Mouse (Mus musculus) left cerebral cortex, postnatal 25 days (tissue): Measurements from ENCODE around the gene Akap13. TPM values are rescaled to one million over a fixed set of nuclear protein-coding genes. Genes with fewer than 3 reads are reported as not detected.

ENCODE experiments used
- DNase-seq, 2 experiments: peaks; one replicate each; pipeline ENCODE4 v3.0.0; 2022; ENCODE audit warnings: low spot score in 2 of 2, mixed read lengths in 1 of 2
- intact Hi-C: fragments of 180-260 bp; cut with DNase I; formaldehyde crosslinking; loops from one replicate; pipeline ENCODE4 v1.15.1; 2025
- microRNA-seq, 2 experiments: library from miRNA; unstranded; fragments of <30 nt; microRNA quantifications; one replicate each; pipeline ENCODE4 v1.2.0; 2022
- total RNA-seq, 2 experiments: library from RNA; stranded (reverse); gene quantifications; 2 replicates each; pipeline ENCODE4 v1.2.3; 2021

Gene Akap13
- total RNA-seq, 2 experiments from 2014 or later: 23.1 to 24.3 TPM

DNA sequence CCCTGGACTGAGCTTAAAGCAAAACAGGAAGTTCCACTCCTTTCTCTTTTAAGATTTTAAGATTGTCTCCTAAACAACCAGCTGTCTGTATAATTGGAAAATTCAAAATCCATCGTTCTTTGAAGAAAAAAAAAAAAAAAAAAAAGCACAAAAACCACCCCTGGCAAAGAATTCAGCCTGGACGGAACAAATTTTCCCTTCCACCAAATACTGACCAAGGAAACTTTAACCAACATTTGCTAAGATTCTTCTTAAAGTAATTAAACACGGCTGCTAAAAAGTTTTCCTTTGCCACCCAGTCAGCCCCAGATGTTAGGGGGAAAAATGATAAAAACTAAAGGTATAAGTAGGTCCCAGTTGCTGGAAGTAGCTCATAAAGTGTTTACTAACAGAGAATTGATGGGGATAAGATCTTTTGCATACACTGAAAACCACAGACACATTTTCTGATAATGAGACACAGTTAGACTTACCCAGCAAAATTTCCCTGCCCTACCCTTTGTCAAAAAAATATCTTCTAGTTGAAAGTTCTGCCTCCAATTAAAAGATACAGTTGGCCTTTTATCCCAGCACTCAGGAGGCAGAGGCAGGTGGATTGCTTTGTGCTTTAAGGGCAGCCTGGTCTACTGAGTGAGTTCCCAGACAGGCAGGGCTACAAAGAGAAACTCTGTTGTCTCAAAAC is 338.5 kb downstream of the Akap13 start:
- DNase-seq: no peak
- intact Hi-C loops: no loop called here

- DNase-seq: no peak
- intact Hi-C loops: no loop called here
Observed at GRCm38 (mm10) chr7:75795106-75795505, 339.8 kb downstream of the Akap13 start.

- DNase-seq: peak in 1 of 2 experiments; percentile 14
- intact Hi-C loops: no loop called here
Observed at GRCm38 (mm10) chr7:75796474-75796873, 341.1 kb downstream of the Akap13 start.

DNA sequence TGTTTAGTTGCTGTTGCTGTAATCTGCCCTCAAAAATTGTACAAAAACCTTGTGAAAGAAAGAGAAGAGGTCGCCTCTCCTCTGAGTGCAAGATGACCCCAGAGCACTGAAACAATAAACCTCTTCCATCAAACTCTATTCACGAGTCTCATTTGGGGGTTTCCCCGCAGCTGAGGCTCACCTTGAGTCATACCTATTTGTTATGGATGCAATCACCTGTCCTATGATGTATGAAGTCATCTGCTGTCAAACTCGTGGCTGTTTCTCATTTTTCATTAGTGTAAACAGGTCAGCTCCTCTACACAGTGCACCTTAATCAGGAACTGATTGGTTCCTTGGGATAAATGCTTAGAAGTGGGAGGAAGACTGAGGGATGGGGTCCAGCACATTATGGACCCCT is 345.2 kb downstream of the Akap13 start:
- intact Hi-C loops: no loop called here
- no peak for DNase-seq

DNA sequence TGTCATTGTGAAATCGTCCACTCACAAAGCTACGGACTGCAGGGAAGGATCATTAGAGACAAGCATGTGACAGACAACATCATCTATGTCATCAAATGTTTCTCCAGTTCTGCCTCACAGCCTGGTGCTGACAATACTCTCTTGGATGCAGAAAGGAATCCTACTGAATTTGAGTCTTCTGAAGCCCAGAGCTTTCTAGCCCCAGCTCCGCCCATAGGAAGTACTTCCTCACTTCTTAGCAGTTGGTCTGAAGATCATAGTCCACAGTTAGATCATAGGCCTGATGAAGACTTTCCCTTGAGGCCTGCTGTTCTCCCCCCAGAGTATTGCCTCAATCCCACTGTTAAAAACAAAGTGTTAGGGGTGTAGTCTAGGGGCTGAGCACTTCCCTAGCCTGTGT is 345.7 kb downstream of the Akap13 start:
- DNase-seq: no peak
- intact Hi-C loops: no loop called here

DNA sequence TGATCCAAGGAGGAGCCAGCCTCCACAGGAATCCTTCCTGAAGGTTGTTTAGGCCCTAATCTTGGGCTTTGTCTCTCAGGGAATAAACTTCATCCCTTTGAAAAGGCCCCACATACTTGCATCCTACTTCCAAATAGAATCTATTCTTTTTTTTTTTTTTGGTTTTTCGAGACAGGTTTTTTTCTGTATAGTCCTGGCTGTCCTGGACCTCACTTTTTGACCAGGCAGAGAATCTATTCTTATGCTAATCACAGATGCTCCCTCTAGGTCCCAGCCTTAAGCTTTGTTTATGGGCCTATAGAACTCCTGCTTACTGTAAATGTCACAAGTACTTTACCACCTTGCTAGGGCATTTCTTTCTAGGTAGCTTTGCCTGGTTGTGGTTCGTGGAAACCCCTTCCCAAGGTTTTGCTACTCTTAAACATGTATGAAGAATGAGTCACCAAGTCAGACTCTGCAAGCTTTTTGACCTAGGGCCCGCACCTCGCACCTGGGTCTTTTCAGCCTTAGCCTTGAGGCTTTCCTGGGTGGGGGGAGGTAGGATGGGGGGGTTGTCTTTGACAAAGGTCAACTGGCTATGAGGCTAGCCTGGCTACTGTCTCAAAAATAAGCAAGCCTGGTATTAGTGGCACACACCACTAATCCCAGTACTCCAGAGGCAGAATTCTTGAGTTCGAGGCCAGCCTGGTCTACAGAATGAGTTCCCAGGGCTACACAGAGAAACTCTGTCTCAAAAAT is 346.5 kb downstream of the Akap13 start:
- DNase-seq: no peak
- intact Hi-C loops: no loop called here

DNA sequence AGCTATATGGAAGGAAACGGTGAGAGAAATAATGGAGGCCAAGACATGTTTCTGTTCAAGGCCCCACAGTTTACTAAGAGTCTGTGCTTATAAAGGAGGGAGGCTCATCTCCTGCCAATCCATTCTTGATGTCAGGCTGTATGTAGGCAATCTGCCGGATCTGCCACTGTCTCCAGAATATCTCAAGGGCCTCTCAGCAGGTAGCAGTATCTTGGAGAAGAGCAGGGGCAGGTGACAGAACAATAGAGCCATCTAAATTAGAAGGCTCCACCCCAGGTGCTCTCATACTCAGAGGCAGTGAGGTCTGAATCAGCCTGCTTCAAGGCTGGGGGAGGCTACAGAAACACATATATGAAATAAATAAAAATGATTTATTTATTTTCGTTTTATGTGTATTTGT is 347.6 kb downstream of the Akap13 start:
- DNase-seq: no peak
- intact Hi-C loops: no loop called here

Small RNAs within 50 kb of the gene (microRNA-seq; reads per million reads assigned to microRNA genes)
- gene Gm23251: 0 reads per million in 2 experiments

Other genes starting within 250 kb of the Akap13 start
- 100 to 1,000 TPM; 358 to 398 TPM for gene Sv2b, start 146.3 kb upstream of the Akap13 start, total RNA-seq